Mouse (Mus musculus): ENCODE results near the gene Wdpcp.

DNA sequence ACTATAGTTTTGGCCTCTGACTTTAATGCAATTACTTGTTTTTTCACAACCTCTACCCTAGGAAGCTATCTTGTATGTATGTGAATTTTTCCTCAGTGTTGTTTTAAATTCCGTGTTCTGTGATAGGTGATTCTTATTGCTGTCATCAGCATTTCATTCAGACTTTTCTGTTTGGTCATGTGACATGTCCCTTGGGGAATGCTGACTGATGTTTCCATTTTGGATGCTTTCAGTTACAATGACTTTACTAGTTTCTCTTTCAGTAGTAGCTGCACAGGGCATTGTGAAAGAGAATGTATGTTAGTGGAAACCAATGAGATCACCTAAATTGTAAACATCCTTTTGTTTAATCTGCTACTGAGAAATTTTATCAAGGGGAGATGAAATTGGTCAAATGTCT lies 154.3 kb downstream of the Wdpcp start:
- TF ChIP-seq CTCF (IDR thresholded peaks at IDR 0.05; ENCODE audit: low read depth): no peak
- no peak for TF ChIP-seq EP300 (IDR thresholded peaks at IDR 0.05; ENCODE audit: low read depth)
